Mouse (Mus musculus): ENCODE measurements around the gene Otud5.
"Not testable (repeated sequence)": the region's sequence is repeated elsewhere in the genome, so short reads cannot be mapped to it uniquely, and the experiment has no call there.

Gene Otud5

GRCm38 (mm10) chrX:7841163-7842162, at the start of gene Otud5:
TSS of gene Otud5 (plus strand) at chrX:7841364.
- DNase-seq (ENCODE audit: low spot score) = peak; percentile 82

GRCm38 (mm10) chrX:7793361-7793760, 47.8 kb upstream of the Otud5 start:
- no peak for DNase-seq (ENCODE audit: low spot score)

- DNase-seq (ENCODE audit: low spot score) = no peak
Measured at GRCm38 (mm10) chrX:7795016-7795415, 46.1 kb upstream of the Otud5 start.

GRCm38 (mm10) chrX:7797327-7797726, 43.8 kb upstream of the Otud5 start:
- no peak for DNase-seq (ENCODE audit: low spot score)

GRCm38 (mm10) chrX:7802157-7802556, 39.0 kb upstream of the Otud5 start:
- not testable (repeated sequence) for DNase-seq (ENCODE audit: low spot score)

GRCm38 (mm10) chrX:7815016-7815415, 26.1 kb upstream of the Otud5 start:
- not testable (repeated sequence) for DNase-seq (ENCODE audit: low spot score)

- DNase-seq (ENCODE audit: low spot score) = no peak
Measured at GRCm38 (mm10) chrX:7821865-7822779, 19.0 kb upstream of the Otud5 start, which contains the start of gene Kcnd1. TSS of gene Kcnd1 (plus strand) at chrX:7822289.

GRCm38 (mm10) chrX:7837146-7837545, 4.0 kb upstream of the Otud5 start:
- DNase-seq (ENCODE audit: low spot score) = no peak

- DNase-seq (ENCODE audit: low spot score) = no peak
Measured at GRCm38 (mm10) chrX:7840842-7841162, 362 bp upstream of the Otud5 start.

GRCm38 (mm10) chrX:7842318-7842717, 1.2 kb downstream of the Otud5 start:
- no peak for DNase-seq (ENCODE audit: low spot score)

GRCm38 (mm10) chrX:7847845-7848244, 6.7 kb downstream of the Otud5 start:
- no peak for DNase-seq (ENCODE audit: low spot score)

GRCm38 (mm10) chrX:7854578-7854977, 13.4 kb downstream of the Otud5 start:
- peak; percentile 8 for DNase-seq (ENCODE audit: low spot score)

- no peak for DNase-seq (ENCODE audit: low spot score)
Measured at GRCm38 (mm10) chrX:7859191-7859753, 18.1 kb downstream of the Otud5 start.

GRCm38 (mm10) chrX:7863181-7863580, 22.0 kb downstream of the Otud5 start:
- no peak for DNase-seq (ENCODE audit: low spot score)

GRCm38 (mm10) chrX:7864551-7864950, 23.4 kb downstream of the Otud5 start:
- no peak for DNase-seq (ENCODE audit: low spot score)

- no peak for DNase-seq (ENCODE audit: low spot score)
Measured at GRCm38 (mm10) chrX:7865343-7865742, 24.2 kb downstream of the Otud5 start.

- no peak for DNase-seq (ENCODE audit: low spot score)
Measured at GRCm38 (mm10) chrX:7865786-7866185, 24.6 kb downstream of the Otud5 start.

- no peak for DNase-seq (ENCODE audit: low spot score)
Measured at GRCm38 (mm10) chrX:7867141-7867540, 26.0 kb downstream of the Otud5 start.

GRCm38 (mm10) chrX:7868506-7868905, 27.3 kb downstream of the Otud5 start:
- no peak for DNase-seq (ENCODE audit: low spot score)

- no peak for DNase-seq (ENCODE audit: low spot score)
Measured at GRCm38 (mm10) chrX:7869826-7870225, 28.7 kb downstream of the Otud5 start.

GRCm38 (mm10) chrX:7878007-7878419, 36.8 kb downstream of the Otud5 start, which contains the start of gene Pim2:
TSS of gene Pim2 (plus strand) at chrX:7878262.
- DNase-seq (ENCODE audit: low spot score) = peak; percentile 49

GRCm38 (mm10) chrX:7878495-7878894, 37.3 kb downstream of the Otud5 start:
- no peak for DNase-seq (ENCODE audit: low spot score)

Measured in urinary bladder, postnatal 25 days (tissue).